ENCODE assay signal across 8 mouse cellular contexts in genomic region chr6:108055041-108055440, GRCm38 (mm10). TPM values are rescaled to one million over a fixed set of nuclear protein-coding genes. Genes with fewer than 3 reads are reported as not detected.
DNase-seq lines count a peak whose midpoint lies in the region; ATAC-seq and TF ChIP-seq lines count a peak whose summit lies in the region.
"Not testable (repeated sequence)": the region's sequence is repeated elsewhere in the genome, so short reads cannot be mapped to it uniquely, and the experiment has no call there.

No protein-coding gene starts in this region.

- DNase-seq in MN1 (ENCODE audit: low spot score): peak; percentile 49
- peak; percentile 27 to 55 for DNase-seq in heart, postnatal 36 days
- peak; percentile 65 for DNase-seq in layer of hippocampus, adult 9-10 months (ENCODE audit: low spot score)
- peak; percentile 46 for DNase-seq in lung, postnatal 14 days
- DNase-seq in retina, postnatal 7 days (ENCODE audit: low read depth, low spot score): peak; percentile 14
- DNase-seq in urinary bladder, postnatal 25 days (ENCODE audit: low spot score): peak; percentile 31

- intact Hi-C loops in heart, postnatal 36 days (cut with DNase I): not testable (repeated sequence)

- not testable (repeated sequence) for H3K27ac ChIP-seq in embryonic fibroblast, embryonic 13.5 days (ENCODE audit: insufficient read depth, low read length)

- TF ChIP-seq POLR2A in embryonic fibroblast, embryonic 13.5 days (IDR thresholded peaks at IDR 0.05; ENCODE audit: low read depth, low read length): not testable (repeated sequence)

- H3K4me1 ChIP-seq in embryonic fibroblast, embryonic 13.5 days (ENCODE audit: control insufficient read depth, insufficient read depth, low read length): not testable (repeated sequence)

- ATAC-seq in cerebellum, adult (ENCODE audit: insufficient number of reproducible peaks, low FRiP score, low TSS enrichment): peak; percentile 66; the same call in 1 of the 2 replicates

- TF ChIP-seq CTCF in embryonic fibroblast, embryonic 13.5 days (IDR thresholded peaks at IDR 0.05; ENCODE audit: borderline replicate concordance, insufficient read depth, low read length): peak; percentile 63; the same call in 1 of the 2 replicates

- H3K4me3 ChIP-seq in embryonic fibroblast, embryonic 13.5 days (ENCODE audit: insufficient read depth, low read length): not testable (repeated sequence)

RNA-seq across cellular contexts. Expression of gene Setmar, which starts 9.8 kb away (rescaled TPM):
- 4.8 and 5.6 TPM in 2 replicates for polyA plus RNA-seq in embryonic fibroblast, embryonic 13.5 days (2011; ENCODE audit: insufficient read length, low read depth, missing spikeins)
- total RNA-seq in heart, postnatal 36 days (2021): 1 to 10 TPM; 2.9 to 4.3 TPM

Comparison
In these comparisons a context has a peak if more than half of its experiments do, and no peak if none do; other contexts are left out.
1. DNase-seq: peak in every context shown above with its lines; median percentile 65 in layer of hippocampus, adult 9-10 months; 49 in MN1; 46 in lung, postnatal 14 days; 41 in heart, postnatal 36 days; 31 in urinary bladder, postnatal 25 days; 14 in retina, postnatal 7 days.